Mouse (Mus musculus) intestine, embryonic 14.5 days (tissue): ENCODE measurements around the gene Rad51ap1. TPM values are rescaled to one million over a fixed set of nuclear protein-coding genes. Genes with fewer than 3 reads are reported as not detected.
A peak's percentile ranks its signal among the peaks of the same experiment; 100 is the strongest.

Experiments used
- ATAC-seq: fragments of 200-750 bp; cut with Nextera tagmentation; replicated peaks from 2 replicates; pipeline ENCODE4 v1.8.0; 2017; ENCODE audit warnings: low read depth, moderate number of reproducible peaks, moderate TSS enrichment, moderate library complexity; ENCODE audit not compliant: low FRiP score, low TSS enrichment
- DNase-seq: peaks from one replicate; pipeline ENCODE4 v3.0.0-alpha.2; 2018; ENCODE audit warnings: low spot score
- H3K27ac ChIP-seq: fragments of 300-500 bp; sonication (generic); 2 replicates; pipeline ENCODE4 v1.5.1; 2014; ENCODE audit warnings: low read depth, mild to moderate bottlenecking, control low read depth
- H3K27me3 ChIP-seq: fragments of 300-500 bp; sonication (generic); replicated peaks from 2 replicates; pipeline ENCODE4 v1.6.1; 2014; ENCODE audit warnings: low read length, control low read depth; ENCODE audit not compliant: control insufficient read depth, insufficient read depth
- H3K36me3 ChIP-seq: fragments of 300-500 bp; sonication (generic); 2 replicates; pipeline ENCODE4 v1.6.1; 2014; ENCODE audit warnings: low read length, control low read depth; ENCODE audit not compliant: control insufficient read depth, insufficient read depth
- H3K4me1 ChIP-seq: fragments of 300-500 bp; sonication (generic); replicated peaks from 2 replicates; pipeline ENCODE4 v1.6.1; 2014; ENCODE audit warnings: low read length, control low read depth, mixed read lengths; ENCODE audit not compliant: control insufficient read depth, insufficient read depth
- H3K4me2 ChIP-seq: fragments of 300-500 bp; sonication (generic); 2 replicates; pipeline ENCODE4 v1.6.1; 2014; ENCODE audit warnings: low read length
- H3K4me3 ChIP-seq: fragments of 300-500 bp; sonication (generic); 2 replicates; pipeline ENCODE4 v1.5.1; 2014; ENCODE audit warnings: low read depth, low read length, control low read depth, mixed read lengths
- H3K9ac ChIP-seq: fragments of 300-500 bp; sonication (generic); 2 replicates; pipeline ENCODE4 v1.6.1; 2014; ENCODE audit warnings: mild to moderate bottlenecking, low read length
- H3K9me3 ChIP-seq: fragments of 300-500 bp; sonication (generic); 2 replicates; pipeline ENCODE4 v1.6.1; 2016; ENCODE audit warnings: low read length, control low read depth; ENCODE audit not compliant: control insufficient read depth
- WGBS: fragments of 180-500 bp; shearing (Covaris S2); extraction: QIAGEN DNeasy Blood & Tissue Kit; methylation state at CpG from one replicate; pipeline ENCODE4 v1.1.7; 2014; 5-methylcytosine and 5-hydroxymethylcytosine counted together
- polyA plus RNA-seq: library from polyadenylated mRNA; unstranded; fragments of >200 nt; fragmentation: Nextera tagmentation; extraction: Ambion mirVana; gene quantifications from 2 replicates; pipeline ENCODE4 v1.2.1, GENCODE M21; 2014

Gene Rad51ap1
- 62.8 and 68.1 TPM in 2 replicates for polyA plus RNA-seq

DNA sequence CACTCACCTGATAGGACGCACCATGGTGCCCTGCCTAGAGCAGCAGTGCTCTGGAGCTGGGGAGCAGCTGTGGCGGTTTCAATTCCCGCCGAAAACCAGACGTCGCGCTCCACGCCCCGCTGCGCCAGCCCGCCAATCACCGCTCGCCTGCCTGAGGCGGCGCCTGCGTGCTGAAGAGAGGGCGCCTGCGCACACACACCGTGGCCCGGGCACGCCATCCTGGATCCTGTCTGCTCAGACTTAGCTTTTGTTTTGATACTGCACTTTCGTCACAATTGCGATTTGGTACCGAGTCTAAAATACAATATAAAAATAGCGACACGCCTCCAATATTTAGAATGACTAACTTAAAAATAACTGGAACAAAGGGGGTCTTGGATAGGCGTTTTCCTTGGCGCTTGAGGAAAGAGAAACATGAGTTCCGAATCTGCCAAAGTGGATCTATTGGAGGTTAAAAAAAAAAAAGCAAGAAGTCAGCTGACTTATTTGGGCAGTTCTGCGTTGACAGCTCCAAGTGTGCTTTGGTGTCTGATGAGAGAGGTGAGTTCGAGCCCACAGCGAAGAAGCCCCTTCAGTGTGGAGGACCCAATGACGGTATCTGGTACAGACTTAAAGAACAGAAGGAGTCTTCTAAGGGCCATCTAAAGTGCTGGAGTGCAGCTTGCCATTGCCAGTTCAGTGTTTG lies at the start of gene Rad51ap1, which contains the start of gene D6Wsu163e:
Gene Rad51ap1 (minus strand): TSS at position 101 of the 685 bp plus-strand sequence.
Gene D6Wsu163e (plus strand): TSS at position 476 of the 685 bp plus-strand sequence.
- peaks cover 10% of the 10 kb centered on the region for H3K4me1 ChIP-seq
- peak within 1 kb of the TSS; percentile 77 for H3K9ac ChIP-seq
- DNase-seq (peak; percentile 93), ATAC-seq (peak; percentile 98)
- no peaks in the 10 kb centered on the region for H3K27me3 ChIP-seq
- H3K4me2 ChIP-seq = peak within 1 kb of the TSS; percentile 85
- H3K4me3 ChIP-seq = peak within 1 kb of the TSS; percentile 74
- WGBS = under 1% methylated on average over 33 of the region's 33 CpGs
- H3K27ac ChIP-seq = peak within 1 kb of the TSS; percentile 47
- peaks cover 17% of the 10 kb centered on the region for H3K36me3 ChIP-seq
- no peaks in the 10 kb centered on the region for H3K9me3 ChIP-seq

DNA sequence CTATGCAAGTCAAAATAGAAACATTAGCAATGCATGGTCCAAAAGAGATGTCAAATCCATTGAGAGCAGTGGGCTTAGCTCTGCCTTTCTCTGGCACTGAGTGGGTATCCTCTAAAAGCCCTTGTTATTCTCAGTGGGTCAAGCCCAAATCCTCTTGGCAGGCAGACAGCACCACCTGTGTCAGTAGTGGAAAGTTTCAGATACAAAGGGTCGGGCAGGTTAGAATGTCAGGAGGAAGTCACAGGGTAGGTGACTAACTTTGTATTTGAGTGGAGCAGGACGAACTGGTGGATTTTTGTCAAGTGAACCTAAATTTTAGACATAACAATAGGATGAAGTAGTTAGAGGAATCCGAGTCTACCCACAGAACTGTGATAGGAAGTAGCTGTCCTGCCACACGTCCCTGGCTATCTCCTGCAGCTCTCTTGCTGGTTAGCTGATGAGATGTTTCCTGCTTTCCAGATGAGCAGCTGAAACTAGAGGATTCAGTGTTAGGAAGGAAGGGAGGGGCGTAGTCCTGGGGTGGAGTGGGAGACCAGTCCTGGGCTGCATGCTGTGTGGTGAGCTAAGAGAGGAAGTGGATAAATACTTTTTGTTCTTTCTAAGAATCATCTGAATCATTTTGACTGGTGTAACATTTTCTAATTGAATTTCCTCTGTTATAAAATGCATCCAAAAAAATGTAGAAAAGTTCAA lies 42.3 kb upstream of the Rad51ap1 start:
- H3K9ac ChIP-seq = no peak overlapping the region
- WGBS = 54% methylated on average over 5 of the region's 5 CpGs

DNA sequence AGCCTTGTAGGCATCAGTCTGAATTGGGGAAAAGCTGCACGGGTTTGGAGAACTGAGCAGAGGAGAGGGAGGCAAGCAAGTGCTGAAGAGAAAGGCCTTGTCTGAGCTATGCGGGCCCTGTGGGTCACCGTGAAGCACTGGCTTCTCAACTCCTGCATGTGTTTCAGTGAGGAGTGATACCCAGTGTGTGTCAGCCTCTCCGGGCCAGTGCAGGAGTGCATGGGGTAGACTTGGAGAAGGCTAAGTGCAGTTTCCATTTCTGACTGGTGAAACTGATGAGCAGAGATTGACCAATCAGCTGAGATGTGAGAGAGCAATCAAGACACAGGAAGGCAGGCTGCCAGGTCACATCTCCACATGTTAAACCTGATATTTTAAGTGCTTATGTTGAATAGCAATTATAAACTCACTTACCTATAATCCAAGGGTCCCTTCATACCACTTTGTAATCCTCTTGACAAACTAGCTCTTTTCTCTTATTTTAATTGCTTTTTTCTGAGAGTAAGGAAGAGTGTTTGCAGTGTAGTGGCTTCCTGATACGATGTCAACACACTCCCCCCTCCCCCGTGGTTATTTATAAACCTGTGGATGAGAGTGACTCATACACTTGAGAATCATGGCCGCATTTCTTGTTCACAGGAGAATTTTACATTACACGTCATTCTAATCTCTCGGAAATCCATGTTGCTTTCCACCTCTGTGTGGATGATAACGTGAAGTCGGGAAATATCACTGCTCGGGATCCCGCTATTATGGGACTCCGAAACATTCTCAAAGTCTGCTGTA lies 27.0 kb upstream of the Rad51ap1 start:
- H3K27ac ChIP-seq = no peak overlapping the region
- H3K4me3 ChIP-seq = no peak overlapping the region
- no peaks in the 10 kb centered on the region for H3K27me3 ChIP-seq
- H3K4me1 ChIP-seq = no peaks in the 10 kb centered on the region
- no peaks in the 10 kb centered on the region for H3K9me3 ChIP-seq
- no peak overlapping the region for H3K9ac ChIP-seq
- DNase-seq (no peak), ATAC-seq (no peak)
- peaks cover 28% of the 10 kb centered on the region; the same call in 1 of the 2 replicates for H3K36me3 ChIP-seq
- WGBS = 87% methylated on average over 14 of the region's 14 CpGs
- H3K4me2 ChIP-seq = no peak overlapping the region

More for the DNA sequence above, 42.3 kb upstream of the Rad51ap1 start:
- Histone ChIP-seq H3K27me3 (no peaks in the 10 kb centered on the region), H3K27ac (no peak overlapping the region), H3K9me3 (no peaks in the 10 kb centered on the region), H3K4me2 (no peak overlapping the region), H3K4me3 (no peak overlapping the region), H3K4me1 (no peaks in the 10 kb centered on the region), H3K36me3 (peaks cover 8% of the 10 kb centered on the region; the same call in 1 of the 2 replicates)
- ATAC-seq = no peak
- no peak for DNase-seq

DNA sequence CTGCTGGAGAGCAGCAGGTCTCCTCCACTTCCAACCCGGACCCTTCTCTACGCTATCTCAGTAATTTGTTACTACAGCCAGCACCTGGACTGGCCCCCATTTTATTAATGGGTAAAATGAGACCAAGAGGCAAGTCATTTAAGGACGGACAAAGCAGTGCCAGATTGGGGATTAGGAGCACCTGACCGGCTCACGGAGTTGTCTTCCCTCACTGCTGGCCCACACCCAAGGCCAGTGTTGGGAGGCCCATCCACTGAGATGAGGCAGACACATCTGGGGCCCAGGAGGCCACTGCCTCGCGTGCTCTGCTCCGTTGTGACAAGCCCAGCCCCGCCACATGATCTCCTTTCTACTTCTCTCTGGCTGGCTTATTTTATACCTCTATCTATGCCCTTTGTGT lies 24.0 kb upstream of the Rad51ap1 start:
- DNase-seq = no peak
- H3K27ac ChIP-seq = no peak overlapping the region
- H3K4me1 ChIP-seq = no peaks in the 10 kb centered on the region
- no peak for ATAC-seq
- H3K4me3 ChIP-seq = no peak overlapping the region
- H3K9ac ChIP-seq = no peak overlapping the region
- 94% methylated on average over 9 of the region's 9 CpGs for WGBS
- H3K4me2 ChIP-seq = no peak overlapping the region
- peaks cover 20% of the 10 kb centered on the region; the same call in 1 of the 2 replicates for H3K36me3 ChIP-seq
- no peaks in the 10 kb centered on the region for H3K27me3 ChIP-seq
- H3K9me3 ChIP-seq = no peaks in the 10 kb centered on the region

DNA sequence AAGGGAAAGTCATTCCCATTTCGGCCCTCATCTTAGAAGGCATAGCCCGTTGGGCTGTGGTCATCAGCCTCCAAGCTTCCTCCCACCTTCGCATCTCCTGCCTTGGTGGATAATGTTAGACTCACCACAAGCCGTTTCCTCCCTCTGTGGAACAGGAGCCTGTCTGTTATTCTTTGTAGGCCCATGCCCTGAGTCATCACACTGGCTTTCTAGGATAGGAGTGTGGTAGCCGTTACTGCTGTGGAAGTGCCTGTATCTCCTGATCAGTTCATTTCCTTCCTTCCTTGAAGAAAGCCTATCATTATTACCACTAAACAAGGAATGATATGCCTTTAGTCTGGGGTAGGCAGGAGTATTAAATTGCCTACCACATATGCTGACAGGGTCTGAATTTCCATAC lies 23.3 kb upstream of the Rad51ap1 start:
- H3K27me3 ChIP-seq = no peaks in the 10 kb centered on the region
- peaks cover 15% of the 10 kb centered on the region; the same call in 1 of the 2 replicates for H3K36me3 ChIP-seq
- H3K4me2 ChIP-seq = no peak overlapping the region
- ATAC-seq (no peak), DNase-seq (no peak)
- no peaks in the 10 kb centered on the region for H3K4me1 ChIP-seq
- WGBS = 92% methylated on average over 5 of the region's 5 CpGs
- no peaks in the 10 kb centered on the region for H3K9me3 ChIP-seq
- no peak overlapping the region for H3K27ac ChIP-seq
- H3K9ac ChIP-seq = no peak overlapping the region
- H3K4me3 ChIP-seq = no peak overlapping the region

DNA sequence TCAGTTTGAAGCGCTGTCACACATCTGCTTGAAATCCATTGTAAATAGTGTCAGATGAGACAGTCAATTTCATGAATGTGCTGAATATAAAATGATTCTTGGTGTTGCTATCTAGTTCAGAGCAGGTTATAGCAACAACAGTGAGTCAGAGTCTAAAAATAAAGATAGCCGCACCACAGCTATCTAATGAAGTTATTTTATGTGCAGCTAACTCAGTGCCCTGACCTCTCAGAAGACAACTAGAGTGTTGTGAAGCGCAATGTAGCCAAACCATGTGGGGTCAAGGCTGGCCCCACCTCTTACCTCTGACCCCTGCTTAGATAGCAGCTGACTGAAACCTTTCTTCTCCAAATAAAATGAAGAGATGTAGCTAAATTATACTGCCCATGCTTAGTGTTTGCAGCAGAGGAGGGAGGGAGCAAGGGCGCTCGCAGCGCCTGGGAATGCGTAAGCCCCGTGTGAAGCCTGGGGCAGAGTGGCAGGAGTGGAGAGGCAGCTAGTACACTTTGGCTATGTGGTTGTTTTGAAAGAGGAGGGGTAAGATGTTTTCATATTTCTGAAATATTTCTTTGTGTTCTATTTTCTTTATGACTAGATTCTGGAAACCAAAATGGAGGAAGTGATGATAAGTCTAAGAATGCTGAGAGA lies 22.1 kb upstream of the Rad51ap1 start:
- Histone ChIP-seq H3K4me2 (no peak overlapping the region), H3K27ac (no peak overlapping the region), H3K4me3 (no peak overlapping the region), H3K4me1 (no peaks in the 10 kb centered on the region), H3K27me3 (no peaks in the 10 kb centered on the region), H3K9ac (no peak overlapping the region), H3K9me3 (no peaks in the 10 kb centered on the region), H3K36me3 (peaks cover 20% of the 10 kb centered on the region)
- no peak for DNase-seq
- 88% methylated on average over 8 of the region's 8 CpGs for WGBS
- no peak for ATAC-seq

DNA sequence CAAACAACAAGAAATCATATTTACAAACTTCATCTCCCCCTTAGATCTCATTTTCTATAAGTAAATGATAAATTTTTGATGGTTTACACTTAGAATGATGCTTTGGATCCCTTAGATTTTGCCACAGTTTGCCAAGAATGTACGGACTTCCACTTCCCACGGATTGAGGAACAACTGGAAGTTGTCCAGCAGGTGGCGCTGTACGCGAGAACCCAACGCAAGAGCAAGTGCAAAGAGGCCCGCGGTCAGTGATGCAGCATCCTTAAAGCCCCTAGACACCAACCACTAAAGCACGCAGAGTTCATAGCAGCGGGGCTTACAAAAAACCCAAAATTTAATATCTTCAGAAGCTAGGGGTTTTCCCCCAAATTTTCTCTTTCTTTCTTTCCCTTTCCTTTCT lies 16.3 kb upstream of the Rad51ap1 start:
- WGBS = 7% methylated on average over 10 of the region's 10 CpGs
- Histone ChIP-seq H3K9ac (no peak overlapping the region), H3K4me3 (no peak overlapping the region), H3K36me3 (peaks cover 15% of the 10 kb centered on the region), H3K4me2 (no peak overlapping the region), H3K9me3 (no peaks in the 10 kb centered on the region), H3K4me1 (no peaks in the 10 kb centered on the region), H3K27me3 (no peaks in the 10 kb centered on the region), H3K27ac (no peak overlapping the region)
- no peak for ATAC-seq
- DNase-seq = peak; percentile 91

DNA sequence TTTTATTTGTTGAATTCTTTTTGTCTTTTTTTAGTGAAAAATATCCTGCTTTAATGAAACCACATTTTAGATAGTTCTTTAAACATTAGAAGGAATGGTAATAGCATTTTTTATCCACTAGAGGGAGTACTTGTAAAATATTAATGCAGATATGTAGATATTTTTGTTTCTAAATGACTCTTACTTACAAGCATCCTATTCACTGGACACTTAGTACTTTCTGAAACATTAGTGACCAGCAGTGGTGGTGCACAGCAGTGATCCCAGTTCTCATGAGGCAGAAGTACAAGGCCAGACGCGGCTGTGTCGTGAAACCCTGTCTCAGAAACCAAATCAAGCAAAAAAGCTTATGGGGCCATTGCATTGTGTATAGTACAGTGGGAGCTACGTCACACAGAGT lies 8.9 kb upstream of the Rad51ap1 start:
- H3K9ac ChIP-seq = no peak overlapping the region
- no peaks in the 10 kb centered on the region for H3K27me3 ChIP-seq
- H3K4me3 ChIP-seq = no peak overlapping the region
- no peak for ATAC-seq
- peak; percentile 56 for DNase-seq
- H3K4me2 ChIP-seq = no peak overlapping the region
- no peak overlapping the region for H3K27ac ChIP-seq
- no peaks in the 10 kb centered on the region for H3K9me3 ChIP-seq
- no peaks in the 10 kb centered on the region for H3K4me1 ChIP-seq
- H3K36me3 ChIP-seq = peaks cover 29% of the 10 kb centered on the region
- WGBS = 85% methylated on average over 4 of the region's 4 CpGs
